Mouse (Mus musculus) forebrain, embryonic 12.5 days (tissue): ENCODE measurements around the gene Gm15557. TPM values are rescaled to one million over a fixed set of nuclear protein-coding genes. Genes with fewer than 3 reads are reported as not detected.

Experiments
- ATAC-seq: fragments of 200-750 bp; cut with Nextera tagmentation; 2 replicates; pipeline ENCODE4 v1.8.0; 2017; ENCODE audit warnings: moderate TSS enrichment; ENCODE audit not compliant: low FRiP score
- H3K27ac ChIP-seq: fragments of 300-500 bp; sonication (generic); 2 replicates; pipeline ENCODE4 v1.5.1; 2016; ENCODE audit warnings: mild to moderate bottlenecking
- H3K27me3 ChIP-seq: fragments of 300-500 bp; sonication (generic); 2 replicates; pipeline ENCODE4 v1.6.1; 2016; ENCODE audit warnings: mild to moderate bottlenecking
- H3K36me3 ChIP-seq: fragments of 300-500 bp; sonication (generic); replicated peaks from 2 replicates; pipeline ENCODE4 v1.6.1; 2016; ENCODE audit warnings: mild to moderate bottlenecking
- H3K4me1 ChIP-seq: fragments of 300-500 bp; sonication (generic); 2 replicates; pipeline ENCODE4 v1.6.1; 2016
- H3K4me2 ChIP-seq: fragments of 300-500 bp; sonication (generic); 2 replicates; pipeline ENCODE4 v1.6.1; 2016; ENCODE audit warnings: mild to moderate bottlenecking, moderate library complexity
- H3K4me3 ChIP-seq: fragments of 300-500 bp; sonication (generic); replicated peaks from 2 replicates; pipeline ENCODE4 v1.5.1; 2016; ENCODE audit warnings: mild to moderate bottlenecking
- H3K9ac ChIP-seq: fragments of 300-500 bp; sonication (generic); 2 replicates; pipeline ENCODE4 v1.6.1; 2016; ENCODE audit warnings: mild to moderate bottlenecking
- H3K9me3 ChIP-seq: fragments of 300-500 bp; sonication (generic); 2 replicates; pipeline ENCODE4 v1.6.1; 2016
- WGBS: fragments of 180-500 bp; shearing (Covaris S2); methylation state at CpG from one replicate; pipeline ENCODE4 v1.1.7; 2016; 5-methylcytosine and 5-hydroxymethylcytosine counted together
- polyA plus RNA-seq: library from polyadenylated mRNA; unstranded; fragments of >200 nt; fragmentation: Nextera tagmentation; extraction: Ambion mirVana; gene quantifications from 2 replicates; pipeline ENCODE4 v1.2.1, GENCODE M21; 2016

Gene Gm15557
- polyA plus RNA-seq, 1 experiment from 2014 or later = not detected

DNA sequence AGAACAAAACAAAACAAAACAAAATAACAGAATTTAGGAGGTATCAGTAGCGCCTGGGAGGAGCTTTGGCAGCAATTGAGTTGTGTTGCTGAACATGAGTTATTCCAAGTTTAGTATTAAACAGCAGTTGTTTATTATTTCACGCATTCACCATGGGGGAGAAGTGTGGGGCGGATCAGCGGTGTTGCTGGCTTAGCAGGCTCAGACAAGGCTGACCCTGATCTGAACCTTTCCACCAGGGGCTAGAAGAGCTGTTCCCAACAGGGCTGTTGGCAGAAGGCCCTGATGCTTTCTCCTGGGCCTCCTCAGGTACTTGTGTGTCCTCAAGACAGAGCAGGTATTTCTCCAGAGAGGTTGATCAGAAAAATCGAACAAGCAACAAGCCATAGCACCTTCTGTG lies 19.5 kb downstream of the Gm15557 start:
- H3K36me3 ChIP-seq = peaks cover 40% of the 10 kb centered on the region
- peaks cover 9% of the 10 kb centered on the region for H3K4me1 ChIP-seq
- 98% methylated on average over 5 of the region's 5 CpGs for WGBS
- H3K27me3 ChIP-seq = no peaks in the 10 kb centered on the region
- no peak overlapping the region for H3K4me2 ChIP-seq
- no peak overlapping the region for H3K4me3 ChIP-seq
- no peak overlapping the region for H3K9ac ChIP-seq
- H3K9me3 ChIP-seq = no peaks in the 10 kb centered on the region
- no peak overlapping the region for H3K27ac ChIP-seq
- no peak for ATAC-seq

- no peak for ATAC-seq
- H3K4me2 ChIP-seq = no peak overlapping the region
- peaks cover 57% of the 10 kb centered on the region for H3K36me3 ChIP-seq
- WGBS = 83% methylated on average over 10 of the region's 10 CpGs
- H3K9me3 ChIP-seq = no peaks in the 10 kb centered on the region
- peaks cover 9% of the 10 kb centered on the region for H3K4me1 ChIP-seq
- no peak overlapping the region for H3K4me3 ChIP-seq
- no peak overlapping the region for H3K9ac ChIP-seq
- H3K27ac ChIP-seq = no peak overlapping the region
- no peaks in the 10 kb centered on the region for H3K27me3 ChIP-seq
These were observed 21.3 kb downstream of the Gm15557 start for GRCm38 (mm10) chr2:155961862-155962261.

- ATAC-seq = no peak
- H3K9ac ChIP-seq = no peak overlapping the region
- no peak overlapping the region for H3K27ac ChIP-seq
- H3K36me3 ChIP-seq = peaks cover 68% of the 10 kb centered on the region
- no peak overlapping the region for H3K4me3 ChIP-seq
- no peaks in the 10 kb centered on the region for H3K4me1 ChIP-seq
- 54% methylated on average over 1 of the region's 1 CpGs for WGBS
- no peaks in the 10 kb centered on the region for H3K9me3 ChIP-seq
- H3K4me2 ChIP-seq = no peak overlapping the region
- H3K27me3 ChIP-seq = no peaks in the 10 kb centered on the region
These were observed 22.5 kb downstream of the Gm15557 start for GRCm38 (mm10) chr2:155962991-155963390.

DNA sequence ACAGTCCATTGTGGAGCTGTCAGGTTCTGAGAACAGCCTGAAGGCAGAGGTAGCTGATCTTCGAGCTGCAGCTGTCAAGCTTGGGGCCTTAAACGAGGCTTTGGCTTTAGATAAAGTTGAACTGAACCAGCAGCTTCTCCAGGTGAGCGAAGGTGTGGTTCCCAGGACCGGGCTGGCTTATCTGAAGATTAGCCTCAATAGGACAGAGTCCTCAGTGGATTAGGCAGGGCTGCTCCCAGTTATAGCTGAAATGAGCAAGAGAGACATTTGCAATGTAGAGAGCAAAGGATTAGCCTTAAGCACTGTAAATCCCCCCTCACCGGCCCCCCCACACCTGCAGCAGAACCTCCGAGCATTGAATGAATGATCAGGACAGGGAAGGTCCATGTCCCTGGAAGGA lies 32.8 kb downstream of the Gm15557 start:
- 86% methylated on average over 6 of the region's 6 CpGs for WGBS
- Histone ChIP-seq H3K36me3 (peaks cover 90% of the 10 kb centered on the region), H3K27me3 (no peaks in the 10 kb centered on the region), H3K9ac (no peak overlapping the region), H3K27ac (no peak overlapping the region), H3K4me2 (no peak overlapping the region), H3K4me3 (no peak overlapping the region), H3K4me1 (no peaks in the 10 kb centered on the region), H3K9me3 (no peaks in the 10 kb centered on the region)
- no peak for ATAC-seq

DNA sequence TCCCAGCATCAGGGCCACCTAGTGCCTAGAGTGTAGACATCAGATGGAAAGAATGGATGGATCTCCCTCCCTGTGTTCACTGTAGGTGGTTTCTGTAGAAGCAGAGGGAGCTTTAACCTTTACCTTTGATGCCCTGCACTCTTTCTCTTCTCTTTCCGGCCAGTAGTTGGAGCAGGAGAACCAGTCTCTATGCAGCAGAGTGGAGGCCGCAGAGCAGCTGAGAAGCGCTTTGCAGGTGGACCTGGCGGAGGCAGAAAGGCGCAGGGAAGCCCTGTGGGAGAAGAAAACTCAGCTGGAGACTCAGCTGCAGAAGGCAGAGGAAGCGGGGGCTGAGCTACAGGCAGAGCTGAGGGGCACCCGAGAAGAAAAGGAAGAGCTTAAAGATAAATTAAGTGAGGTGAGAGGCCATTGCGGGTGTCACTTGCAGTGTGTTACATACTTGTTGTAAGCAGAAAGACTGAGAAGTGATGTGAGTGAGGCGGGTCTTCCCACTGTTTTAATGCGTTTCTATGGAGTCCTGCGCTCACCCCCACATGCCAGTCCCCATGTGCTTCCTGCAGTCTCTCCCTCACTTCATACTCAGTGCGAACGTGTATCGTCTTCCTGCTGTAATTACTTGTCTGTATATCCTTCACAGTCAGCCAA lies 33.7 kb downstream of the Gm15557 start:
- no peaks in the 10 kb centered on the region for H3K9me3 ChIP-seq
- H3K9ac ChIP-seq = no peak overlapping the region
- H3K36me3 ChIP-seq = peaks cover 90% of the 10 kb centered on the region
- no peak for ATAC-seq
- no peak overlapping the region for H3K4me2 ChIP-seq
- no peaks in the 10 kb centered on the region for H3K4me1 ChIP-seq
- H3K27ac ChIP-seq = no peak overlapping the region
- H3K27me3 ChIP-seq = no peaks in the 10 kb centered on the region
- WGBS = 84% methylated on average over 14 of the region's 14 CpGs
- H3K4me3 ChIP-seq = no peak overlapping the region

DNA sequence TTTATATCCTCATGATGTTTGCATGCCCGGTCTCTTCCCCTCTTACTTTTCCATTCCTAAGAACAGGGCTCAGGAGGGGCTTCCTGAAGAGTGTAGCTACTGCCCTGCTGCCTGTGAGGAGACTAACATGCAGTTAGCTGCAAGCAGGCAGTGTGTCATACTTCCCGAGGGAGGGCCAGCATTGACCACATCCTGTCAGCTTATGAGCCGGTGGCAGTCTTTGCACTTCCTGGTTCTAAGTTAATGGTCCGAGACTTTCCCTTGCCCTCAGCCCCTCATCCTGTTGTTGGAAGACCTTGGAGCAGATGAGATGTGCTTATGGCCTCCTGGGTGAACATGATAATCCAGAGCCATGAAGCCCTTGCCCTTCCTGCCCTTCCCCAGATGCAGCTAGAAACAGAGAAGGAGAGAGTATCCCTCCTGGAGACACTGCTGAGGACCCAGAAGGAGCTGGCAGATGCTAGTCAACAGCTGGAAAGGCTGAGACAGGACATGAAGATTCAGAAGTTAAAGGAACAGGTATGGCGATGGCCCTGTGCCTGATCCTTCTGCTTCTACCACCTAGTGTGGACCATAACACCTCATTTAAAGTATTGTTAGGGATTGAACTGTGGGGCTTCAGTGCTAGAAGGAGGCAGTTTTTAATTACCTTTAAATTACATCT lies 38.9 kb downstream of the Gm15557 start:
- Histone ChIP-seq H3K27me3 (no peaks in the 10 kb centered on the region), H3K9me3 (no peaks in the 10 kb centered on the region), H3K9ac (no peak overlapping the region), H3K27ac (no peak overlapping the region), H3K4me1 (no peaks in the 10 kb centered on the region), H3K4me2 (no peak overlapping the region), H3K36me3 (peaks cover 94% of the 10 kb centered on the region), H3K4me3 (no peak overlapping the region)
- 93% methylated on average over 5 of the region's 5 CpGs for WGBS
- ATAC-seq = no peak

GRCm38 (mm10) chr2:155985776-155986175 lies 45.2 kb downstream of the Gm15557 start:
- WGBS = 93% methylated on average over 7 of the region's 7 CpGs
- Histone ChIP-seq H3K36me3 (peaks cover 99% of the 10 kb centered on the region), H3K27ac (no peak overlapping the region), H3K9ac (no peak overlapping the region), H3K4me3 (no peak overlapping the region), H3K4me1 (no peaks in the 10 kb centered on the region), H3K9me3 (no peaks in the 10 kb centered on the region), H3K27me3 (no peaks in the 10 kb centered on the region), H3K4me2 (no peak overlapping the region)
- no peak for ATAC-seq

DNA sequence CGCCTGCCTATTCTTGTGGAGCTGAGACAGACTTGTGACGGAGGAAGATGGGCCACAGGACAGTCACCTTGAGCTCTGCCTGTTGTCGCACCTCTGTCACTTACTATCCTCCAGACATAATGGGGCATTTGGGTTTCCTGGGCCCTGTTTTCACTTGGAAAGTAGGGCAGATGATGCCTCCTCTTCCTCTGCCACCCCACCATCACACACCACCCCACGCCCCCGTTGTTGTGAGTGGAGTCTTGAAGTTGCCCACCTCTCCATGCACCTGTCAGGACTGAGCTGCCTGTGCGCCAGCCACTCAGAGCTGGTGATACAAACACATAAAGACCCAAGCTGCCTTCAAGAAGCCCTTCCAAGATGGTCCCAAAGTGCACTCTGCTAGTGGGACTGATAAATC lies 46.6 kb downstream of the Gm15557 start:
- H3K4me1 ChIP-seq = no peaks in the 10 kb centered on the region
- 97% methylated on average over 6 of the region's 6 CpGs for WGBS
- no peak overlapping the region for H3K4me2 ChIP-seq
- H3K36me3 ChIP-seq = peaks cover 99% of the 10 kb centered on the region
- H3K4me3 ChIP-seq = no peak overlapping the region
- no peak overlapping the region for H3K27ac ChIP-seq
- no peak for ATAC-seq
- no peaks in the 10 kb centered on the region for H3K9me3 ChIP-seq
- no peak overlapping the region for H3K9ac ChIP-seq
- H3K27me3 ChIP-seq = no peaks in the 10 kb centered on the region

- Histone ChIP-seq H3K9ac (no peak overlapping the region), H3K36me3 (peaks cover 99% of the 10 kb centered on the region), H3K4me1 (no peaks in the 10 kb centered on the region), H3K4me3 (no peak overlapping the region), H3K27ac (no peak overlapping the region), H3K4me2 (no peak overlapping the region), H3K27me3 (no peaks in the 10 kb centered on the region), H3K9me3 (no peaks in the 10 kb centered on the region)
- 67% methylated on average over 4 of the region's 4 CpGs for WGBS
- no peak for ATAC-seq
These were observed 48.6 kb downstream of the Gm15557 start for GRCm38 (mm10) chr2:155989085-155989484.

DNA sequence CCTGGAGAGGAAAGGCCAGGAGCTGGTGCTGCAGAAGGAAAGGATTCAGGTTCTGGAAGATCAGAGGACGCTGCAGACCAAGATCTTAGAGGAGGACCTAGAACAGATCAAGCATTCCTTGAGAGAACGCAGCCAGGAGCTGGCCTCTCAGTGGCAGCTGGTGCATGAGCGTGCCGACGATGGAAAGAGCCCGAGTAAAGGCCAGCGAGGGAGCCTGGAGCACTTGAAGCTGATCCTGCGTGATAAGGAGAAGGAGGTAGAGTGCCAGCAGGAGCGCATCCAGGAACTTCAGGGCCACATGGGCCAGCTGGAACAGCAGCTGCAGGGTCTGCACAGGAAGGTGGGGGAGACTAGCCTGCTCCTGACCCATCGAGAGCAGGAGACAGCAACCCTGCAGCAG lies 50.6 kb downstream of the Gm15557 start:
- H3K27ac ChIP-seq = no peak overlapping the region
- no peaks in the 10 kb centered on the region for H3K4me1 ChIP-seq
- 97% methylated on average over 10 of the region's 10 CpGs for whole genome bisulfite sequencing
- peaks cover 99% of the 10 kb centered on the region for H3K36me3 ChIP-seq
- H3K9ac ChIP-seq = no peak overlapping the region
- no peak overlapping the region for H3K4me2 ChIP-seq
- H3K4me3 ChIP-seq = no peak overlapping the region
- no peak for ATAC-seq
- no peaks in the 10 kb centered on the region for H3K27me3 ChIP-seq
- H3K9me3 ChIP-seq = no peaks in the 10 kb centered on the region

DNA sequence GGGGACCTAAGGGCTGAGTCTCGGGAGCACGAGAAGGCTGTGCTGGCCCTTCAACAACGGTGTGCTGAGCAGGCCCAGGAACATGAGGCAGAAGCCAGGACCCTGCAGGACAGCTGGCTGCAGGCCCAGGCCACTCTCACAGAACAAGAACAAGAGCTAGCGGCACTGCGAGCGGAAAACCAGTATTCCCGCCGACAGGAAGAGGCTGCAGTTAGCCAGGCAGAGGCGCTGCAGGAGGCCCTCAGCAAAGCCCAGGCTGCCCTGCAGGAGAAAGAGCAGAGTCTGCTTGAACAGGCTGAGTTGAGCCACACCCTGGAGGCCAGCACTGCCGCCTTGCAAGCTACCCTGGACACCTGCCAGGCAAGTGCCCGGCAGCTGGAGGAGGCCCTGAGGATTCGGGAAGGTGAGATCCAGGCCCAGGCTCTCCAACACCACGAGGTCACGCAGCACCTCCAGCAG lies 51.4 kb downstream of the Gm15557 start:
- Histone ChIP-seq H3K36me3 (peaks cover 99% of the 10 kb centered on the region), H3K4me1 (no peaks in the 10 kb centered on the region), H3K9ac (no peak overlapping the region), H3K27ac (no peak overlapping the region), H3K9me3 (no peaks in the 10 kb centered on the region), H3K4me3 (no peak overlapping the region), H3K27me3 (no peaks in the 10 kb centered on the region), H3K4me2 (no peak overlapping the region)
- no peak for ATAC-seq
- WGBS = 88% methylated on average over 14 of the region's 14 CpGs
